Mouse (Mus musculus): Measurements from ENCODE around the gene Aire.

Aire gene

DNA sequence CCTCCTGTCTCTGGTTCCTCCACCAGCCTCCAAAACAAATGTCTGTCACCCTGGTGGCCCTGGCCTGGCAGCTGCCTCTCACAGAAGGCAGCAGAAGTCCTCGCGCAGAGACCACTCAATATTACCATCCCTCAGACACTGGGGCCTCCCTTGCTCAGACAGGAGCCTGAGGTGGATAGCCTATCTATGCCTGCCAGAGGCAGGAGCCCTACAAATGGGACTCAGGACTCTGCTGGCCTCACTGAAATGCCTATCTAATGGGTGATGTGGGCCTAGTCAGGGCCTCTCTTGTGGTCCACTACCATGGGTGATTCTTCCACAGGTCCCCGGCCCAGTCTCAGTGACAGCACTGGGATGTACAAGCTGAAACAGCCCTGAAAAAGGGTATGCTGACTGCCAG lies 35.2 kb downstream of the Aire start:
- DNase-seq (ENCODE audit: low read depth), result no peak

DNA sequence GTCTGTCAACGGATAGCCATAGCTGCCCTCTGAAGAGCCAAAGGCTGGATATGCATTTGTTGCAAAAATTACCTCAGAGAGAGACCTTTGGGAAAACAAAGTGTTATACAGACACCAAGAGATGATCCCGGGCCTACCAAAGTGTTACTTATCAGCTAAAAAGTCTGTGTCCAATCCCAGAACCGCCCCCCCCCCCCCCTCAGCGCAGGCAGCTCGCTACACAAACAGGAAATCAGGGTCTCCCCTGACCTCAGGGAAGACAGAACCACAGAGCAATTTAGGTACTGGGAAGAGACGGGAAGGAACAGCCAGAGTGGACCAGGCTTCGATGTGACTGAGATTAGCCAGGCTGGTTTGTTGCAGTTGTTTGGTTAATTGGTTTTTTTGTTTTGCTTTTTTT lies 36.2 kb downstream of the Aire start:
- no peak for DNase-seq (ENCODE audit: low read depth)

DNA sequence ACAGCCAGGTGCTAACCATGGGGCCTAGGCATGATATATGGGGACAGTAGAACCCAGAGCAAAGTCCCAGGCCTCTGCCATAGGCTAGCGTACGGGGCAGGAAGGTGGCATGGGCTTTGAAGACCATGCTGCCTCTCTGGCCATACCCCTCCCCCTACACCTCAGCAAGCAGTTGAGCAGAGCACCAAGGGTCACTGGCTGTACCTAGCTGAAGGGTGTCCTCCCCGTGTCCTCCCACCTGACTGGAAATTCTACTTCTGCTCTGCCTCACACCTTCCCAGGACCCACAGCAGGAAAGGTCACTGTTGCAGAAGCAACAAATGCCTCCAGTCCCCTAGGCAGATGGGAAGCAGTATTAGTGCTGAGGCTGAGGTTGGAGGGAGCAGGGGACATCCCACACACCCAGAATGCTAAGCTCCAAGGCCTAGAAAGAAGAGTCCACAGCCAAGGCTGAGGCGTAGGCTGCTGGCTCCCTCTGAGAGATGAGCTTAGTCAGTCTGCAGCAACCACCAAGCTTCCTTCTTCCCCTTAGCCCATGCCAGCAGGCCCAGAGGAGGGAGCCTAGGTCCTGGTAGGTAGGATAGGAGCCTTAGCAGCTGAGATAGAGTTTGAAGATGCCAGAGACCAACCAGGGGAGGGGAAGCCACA lies 37.5 kb downstream of the Aire start:
- DNase-seq (ENCODE audit: low read depth), result no peak

DNA sequence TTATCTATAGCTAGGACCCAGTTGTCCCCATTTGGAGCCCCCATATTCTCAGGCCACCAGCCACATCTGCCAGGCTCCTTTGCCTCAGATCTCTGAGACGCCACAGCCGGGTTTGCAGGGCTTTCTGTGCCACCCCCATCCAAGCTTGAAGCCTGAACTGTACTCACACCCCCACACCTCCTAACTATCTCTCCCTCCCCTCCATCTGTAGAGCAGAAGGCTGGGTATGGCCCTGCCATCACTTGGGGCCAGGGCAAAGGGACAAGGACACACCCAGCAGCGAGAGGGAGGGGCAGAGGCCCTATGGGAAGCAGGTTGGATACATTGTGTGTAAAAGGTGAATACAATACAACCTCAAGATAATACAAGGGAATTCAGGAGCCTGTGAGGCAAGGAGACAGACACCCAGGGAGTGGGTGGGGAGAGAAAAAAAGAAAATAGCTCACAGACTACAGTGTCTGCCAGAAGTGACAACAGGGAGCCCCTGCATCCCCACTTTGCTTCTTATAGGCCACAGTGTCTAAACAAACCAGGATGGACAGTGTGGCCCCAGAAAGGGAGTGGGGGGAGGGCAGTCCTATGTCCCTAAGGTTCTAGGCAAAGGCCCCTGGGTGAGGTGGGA lies 38.8 kb downstream of the Aire start:
- no peak for DNase-seq (ENCODE audit: low read depth)

DNA sequence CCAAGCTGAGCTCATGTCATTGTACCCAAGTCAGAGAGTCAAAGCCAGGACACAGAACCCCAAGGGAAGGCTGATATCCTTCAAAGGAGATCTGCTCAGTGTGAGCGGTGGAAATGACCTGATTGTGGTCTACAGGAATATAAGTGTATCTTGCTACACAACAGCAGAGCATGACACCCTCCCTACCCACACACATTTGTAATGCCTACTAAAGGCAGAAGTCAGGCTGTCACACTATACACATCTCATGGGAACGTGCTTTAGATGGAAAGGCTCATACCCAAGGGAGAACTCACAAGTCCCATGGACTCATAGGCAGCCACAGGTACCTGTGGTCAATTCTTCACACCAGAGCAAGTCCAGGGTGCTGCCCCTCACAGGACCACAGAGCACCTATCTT lies 41.1 kb downstream of the Aire start:
- no peak for DNase-seq (ENCODE audit: low read depth)

DNA sequence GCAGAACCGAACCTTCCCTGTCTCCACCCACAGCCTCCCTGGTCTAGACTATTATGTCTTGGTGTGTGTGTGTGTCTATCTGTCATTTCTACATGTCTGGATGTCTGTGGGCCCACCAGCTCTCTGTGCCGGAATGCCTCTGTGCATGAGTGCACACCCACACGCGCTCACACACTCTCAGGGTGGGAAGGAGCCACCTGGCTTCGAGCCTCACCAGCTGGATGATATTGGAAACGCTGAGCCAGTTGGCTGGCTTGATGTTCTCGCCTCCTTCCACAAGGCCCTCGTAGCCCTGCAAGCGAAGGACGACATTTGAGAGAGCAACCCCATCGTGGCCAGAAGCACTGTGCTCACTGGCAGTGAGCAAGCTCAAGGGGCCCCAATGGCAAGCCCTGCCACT lies 41.6 kb downstream of the Aire start:
- DNase-seq (ENCODE audit: low read depth), result no peak

DNA sequence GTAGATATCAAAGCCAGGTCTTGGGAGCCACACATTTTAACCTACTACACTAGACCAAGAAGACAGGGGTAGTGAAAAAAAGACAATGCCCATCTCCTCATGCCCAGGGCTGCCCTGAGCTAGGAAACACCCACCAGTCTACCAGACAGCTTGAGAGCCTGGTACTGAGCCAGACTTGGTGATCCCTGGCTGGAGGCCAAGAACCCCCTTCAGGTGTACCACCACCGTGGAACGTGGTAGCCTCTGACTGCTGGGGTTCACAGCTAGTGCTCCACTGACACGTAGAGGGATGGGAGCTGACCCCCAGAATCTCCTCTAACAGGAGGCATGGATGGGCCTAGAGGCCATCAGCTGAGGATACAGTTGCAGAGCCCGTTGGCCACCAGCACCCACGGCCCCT lies 43.2 kb downstream of the Aire start:
- no peak for DNase-seq (ENCODE audit: low read depth)

DNA sequence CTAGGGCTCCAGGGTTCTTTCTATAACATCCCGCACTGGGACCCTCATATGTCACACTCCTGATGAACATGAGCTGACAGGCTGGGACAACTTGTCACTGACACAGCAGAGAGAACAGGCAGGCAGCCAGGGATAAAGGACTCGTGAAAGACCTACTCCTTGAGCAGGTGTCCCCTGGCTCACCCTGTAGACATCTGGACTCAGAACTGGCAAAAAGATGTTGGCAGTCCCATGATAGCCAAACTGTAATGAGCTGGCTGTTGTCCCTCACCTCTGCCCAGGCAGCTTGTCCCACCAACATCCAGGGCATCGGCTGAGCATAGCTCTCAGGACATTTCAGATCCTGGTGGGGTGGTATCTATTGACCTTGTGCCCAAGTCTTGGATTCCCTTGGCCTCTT lies 47.8 kb downstream of the Aire start:
- DNase-seq (ENCODE audit: low read depth), result no peak

DNA sequence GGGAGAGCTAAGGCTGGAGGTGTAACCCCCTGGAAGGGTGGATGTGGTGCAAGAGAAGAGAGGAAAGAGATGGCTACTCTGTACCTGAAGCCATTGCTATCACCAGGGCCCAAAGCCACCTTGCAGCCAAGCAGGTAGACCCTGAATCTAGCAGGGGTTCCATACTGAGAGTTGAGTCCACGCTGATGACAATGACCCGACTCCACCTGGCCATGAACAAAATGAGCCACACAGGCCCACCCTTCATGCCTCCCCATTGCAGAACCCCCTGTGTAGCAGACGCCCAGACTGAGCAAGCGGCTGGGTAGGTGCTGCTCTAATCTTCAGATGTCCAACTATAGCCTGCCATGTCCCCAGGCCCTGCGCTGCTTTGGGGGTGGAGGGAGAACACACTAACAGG lies 57.6 kb downstream of the Aire start:
- DNase-seq (ENCODE audit: low read depth), result no peak

DNA sequence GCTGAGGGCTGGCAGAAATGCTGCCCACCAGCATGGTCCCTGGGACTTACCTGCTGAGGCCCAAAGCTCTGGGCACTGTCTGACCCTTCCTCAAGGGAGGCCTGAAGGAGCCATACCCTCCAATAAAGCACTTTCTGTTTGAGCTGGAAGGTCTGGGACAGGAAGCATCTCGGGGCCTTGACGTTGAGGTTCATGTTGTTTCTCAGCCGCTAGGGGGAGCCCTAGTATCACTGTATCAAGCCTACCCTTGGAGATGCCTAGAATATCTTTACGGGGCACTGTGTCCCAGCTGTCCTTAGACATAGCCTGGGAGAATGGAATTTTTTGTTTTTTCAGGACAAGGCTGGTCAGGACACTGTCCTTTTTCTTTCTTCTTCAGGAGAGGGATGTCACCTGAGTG lies 58.8 kb downstream of the Aire start:
- DNase-seq (ENCODE audit: low read depth), result peak; percentile 88
